9 mouse cellular contexts compared by ENCODE assay signal in the genomic region with DNA sequence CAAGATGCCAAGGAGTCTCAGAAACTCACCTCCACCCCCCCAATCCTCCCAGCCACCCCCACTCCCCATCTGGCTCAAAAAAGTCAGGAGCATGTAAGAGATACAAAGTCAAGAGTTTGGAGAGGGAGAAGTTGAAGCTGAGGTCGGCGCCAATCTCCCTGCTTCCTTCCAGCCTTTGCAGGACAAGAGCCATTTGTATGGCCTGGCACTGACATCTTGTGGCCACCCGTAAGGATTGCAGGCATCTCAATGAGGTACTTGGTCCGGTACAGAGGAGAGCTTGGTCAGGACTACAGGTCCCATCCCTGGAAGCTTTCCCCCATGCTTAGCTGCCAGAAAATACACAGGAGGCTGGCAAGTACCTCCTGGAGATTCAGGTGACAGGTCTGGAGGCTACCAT. TPM values are rescaled to one million over a fixed set of nuclear protein-coding genes. Genes with fewer than 3 reads are reported as not detected.
A peak's percentile ranks its signal among the peaks of the same experiment; 100 is the strongest.
DNase-seq lines count a peak whose midpoint lies in the region; ATAC-seq and TF ChIP-seq lines count a peak whose summit lies in the region.
"Had no signal": no experiment of that assay in that cellular context is flagged by ENCODE, and none has a peak within 500 bp of the region (broad histone marks: within the 10 kb centered on the region; RNA-seq: fewer than 3 reads in every experiment).

No protein-coding gene starts in this region.

- 2% methylated on average over 4 of the region's 4 CpGs for WGBS in neural tube, embryonic 15.5 days
- 0% methylated on average over 4 of the region's 4 CpGs for WGBS in forebrain, embryonic 15.5 days
- WGBS in hindbrain, postnatal 0 days: 1% methylated on average over 4 of the region's 4 CpGs
- 0% methylated on average over 4 of the region's 4 CpGs for WGBS in midbrain, postnatal 0 days

- H3K36me3 ChIP-seq in neural tube, embryonic 15.5 days: no peaks in the 10 kb centered on the region
- H3K36me3 ChIP-seq in forebrain, embryonic 15.5 days: no peaks in the 10 kb centered on the region
- H3K36me3 ChIP-seq in hindbrain, postnatal 0 days (ENCODE audit: insufficient read depth, low read length): no peaks in the 10 kb centered on the region
- no peaks in the 10 kb centered on the region for H3K36me3 ChIP-seq in midbrain, postnatal 0 days (ENCODE audit: insufficient read depth, low read length)

- ATAC-seq in neural tube, embryonic 15.5 days (ENCODE audit: low FRiP score): no peak
- ATAC-seq in forebrain, embryonic 15.5 days (replicated peaks): peak; percentile 42
- ATAC-seq in hindbrain, postnatal 0 days: peak; percentile 72
- no peak for ATAC-seq in midbrain, postnatal 0 days (ENCODE audit: low FRiP score)

- intact Hi-C loops in left cerebral cortex, postnatal 25 days (cut with DNase I): loop anchor here (1.0 to 10.0 kb wide), 2 partner anchors 240 to 313 kb away; no protein-coding TSS in a partner anchor

- no peak overlapping the region for H3K4me3 ChIP-seq in neural tube, embryonic 15.5 days (replicated peaks)
- no peak overlapping the region for H3K4me3 ChIP-seq in forebrain, embryonic 15.5 days
- H3K4me3 ChIP-seq in hindbrain, postnatal 0 days (ENCODE audit: low read length): no peak overlapping the region
- H3K4me3 ChIP-seq in midbrain, postnatal 0 days (ENCODE audit: low read depth, low read length): no peak overlapping the region
- H3K4me3 ChIP-seq: myocyte had no signal

- no peak overlapping the region for H3K9ac ChIP-seq in neural tube, embryonic 15.5 days (replicated peaks)
- no peak overlapping the region for H3K9ac ChIP-seq in forebrain, embryonic 15.5 days (replicated peaks)
- H3K9ac ChIP-seq in hindbrain, postnatal 0 days (replicated peaks; ENCODE audit: low read length): no peak overlapping the region
- no peak overlapping the region for H3K9ac ChIP-seq in midbrain, postnatal 0 days (replicated peaks; ENCODE audit: low read length, poor library complexity, severe bottlenecking)

- no peak overlapping the region for H3K4me2 ChIP-seq in neural tube, embryonic 15.5 days
- no peak overlapping the region for H3K4me2 ChIP-seq in forebrain, embryonic 15.5 days (replicated peaks)
- H3K4me2 ChIP-seq in hindbrain, postnatal 0 days (ENCODE audit: low read depth, low read length): no peak overlapping the region
- H3K4me2 ChIP-seq in midbrain, postnatal 0 days (ENCODE audit: low read depth, low read length, poor library complexity, severe bottlenecking): no peak overlapping the region

- H3K27me3 ChIP-seq in neural tube, embryonic 15.5 days (replicated peaks): peaks cover 38% of the 10 kb centered on the region
- peaks cover 30% of the 10 kb centered on the region for H3K27me3 ChIP-seq in forebrain, embryonic 15.5 days
- H3K27me3 ChIP-seq in hindbrain, postnatal 0 days (ENCODE audit: insufficient read depth, low read length): no peaks in the 10 kb centered on the region
- H3K27me3 ChIP-seq in midbrain, postnatal 0 days (ENCODE audit: insufficient read depth, low read length): peaks cover 30% of the 10 kb centered on the region; the same call in 1 of the 2 replicates

- DNase-seq in neural tube, embryonic 10.5 days (ENCODE audit: extremely low spot score, low spot score): peak; percentile 65
- peak; percentile 48 for DNase-seq in cerebellum, adult 11-12 months
- DNase-seq in hindbrain, postnatal 0 days (ENCODE audit: low spot score): peak; percentile 89
- peak; percentile 52 to 74 for DNase-seq in left cerebral cortex, postnatal 25 days (ENCODE audit: low spot score in 2 of 2)
- DNase-seq in midbrain, postnatal 0 days (ENCODE audit: low spot score): peak; percentile 86
- peak; percentile 82 for DNase-seq in testis, postnatal 10 days (ENCODE audit: low spot score)

- no peak overlapping the region for H3K27ac ChIP-seq in neural tube, embryonic 15.5 days (replicated peaks)
- no peak overlapping the region for H3K27ac ChIP-seq in forebrain, embryonic 15.5 days (replicated peaks)
- H3K27ac ChIP-seq in hindbrain, postnatal 0 days: no peak overlapping the region
- H3K27ac ChIP-seq in midbrain, postnatal 0 days (ENCODE audit: low read depth, low read length): no peak overlapping the region

- H3K9me3 ChIP-seq in neural tube, embryonic 15.5 days (replicated peaks): no peaks in the 10 kb centered on the region
- H3K9me3 ChIP-seq in forebrain, embryonic 15.5 days: no peaks in the 10 kb centered on the region
- H3K9me3 ChIP-seq in hindbrain, postnatal 0 days (ENCODE audit: low read length): no peaks in the 10 kb centered on the region
- H3K9me3 ChIP-seq in midbrain, postnatal 0 days (ENCODE audit: low read length): no peaks in the 10 kb centered on the region

- peaks cover 28% of the 10 kb centered on the region for H3K4me1 ChIP-seq in neural tube, embryonic 15.5 days
- H3K4me1 ChIP-seq in forebrain, embryonic 15.5 days: peaks cover 18% of the 10 kb centered on the region
- H3K4me1 ChIP-seq in hindbrain, postnatal 0 days (ENCODE audit: insufficient read depth, low read length): peaks cover 7% of the 10 kb centered on the region; the same call in 1 of the 2 replicates
- H3K4me1 ChIP-seq in midbrain, postnatal 0 days (ENCODE audit: insufficient read depth, low read length): no peaks in the 10 kb centered on the region

- peak; percentile 98 for TF ChIP-seq CTCF in hindbrain, postnatal 0 days (IDR thresholded peaks at IDR 0.05; ENCODE audit: low read depth)
- peak; percentile 97 for TF ChIP-seq CTCF in midbrain, postnatal 0 days (IDR thresholded peaks at IDR 0.05)

RNA-seq across cellular contexts. Expression of a gene that starts 35.7 kb away (rescaled TPM):
- 28.4 and 28.7 TPM in 2 replicates for polyA plus RNA-seq in neural tube, embryonic 15.5 days (2015; fragmentation: Nextera tagmentation; extraction: Ambion mirVana)
- 30.0 and 32.3 TPM in 2 replicates for polyA plus RNA-seq in forebrain, embryonic 15.5 days (2015; fragmentation: Nextera tagmentation; extraction: Ambion mirVana)
- 24.6 and 25.0 TPM in 2 replicates for total RNA-seq in hindbrain, postnatal 0 days (2014; rRNA removed)
- 18.3 and 22.3 TPM in 2 replicates for polyA plus RNA-seq in hindbrain, postnatal 0 days (2015; fragmentation: Nextera tagmentation; extraction: Ambion mirVana)
- 10 to 100 TPM; 35.9 to 38.6 TPM for total RNA-seq in left cerebral cortex, postnatal 25 days (2021)
- total RNA-seq in midbrain, postnatal 0 days (2014; rRNA removed): 26.8 and 43.3 TPM in 2 replicates
- 20.9 and 22.6 TPM in 2 replicates for polyA plus RNA-seq in midbrain, postnatal 0 days (2015; fragmentation: Nextera tagmentation; extraction: Ambion mirVana)

Comparison
In these comparisons a context has a peak if more than half of its experiments do, and no peak if none do; other contexts are left out.
1. ATAC-seq: peak in forebrain, embryonic 15.5 days (single experiment) and hindbrain, postnatal 0 days (single experiment); none in neural tube, embryonic 15.5 days (single experiment) and midbrain, postnatal 0 days (single experiment).
2. Peak in every context shown above with its lines, with median percentiles within 50 percentile points of each other: DNase-seq.